Mouse (Mus musculus): ENCODE measurements around the gene Pheta1. TPM values are rescaled to one million over a fixed set of nuclear protein-coding genes. Genes with fewer than 3 reads are reported as not detected.
A peak's percentile ranks its signal among the peaks of the same experiment; 100 is the strongest.

Gene Pheta1
- polyA plus RNA-seq, 1 experiment from 2014 or later = 22.2 TPM

DNA sequence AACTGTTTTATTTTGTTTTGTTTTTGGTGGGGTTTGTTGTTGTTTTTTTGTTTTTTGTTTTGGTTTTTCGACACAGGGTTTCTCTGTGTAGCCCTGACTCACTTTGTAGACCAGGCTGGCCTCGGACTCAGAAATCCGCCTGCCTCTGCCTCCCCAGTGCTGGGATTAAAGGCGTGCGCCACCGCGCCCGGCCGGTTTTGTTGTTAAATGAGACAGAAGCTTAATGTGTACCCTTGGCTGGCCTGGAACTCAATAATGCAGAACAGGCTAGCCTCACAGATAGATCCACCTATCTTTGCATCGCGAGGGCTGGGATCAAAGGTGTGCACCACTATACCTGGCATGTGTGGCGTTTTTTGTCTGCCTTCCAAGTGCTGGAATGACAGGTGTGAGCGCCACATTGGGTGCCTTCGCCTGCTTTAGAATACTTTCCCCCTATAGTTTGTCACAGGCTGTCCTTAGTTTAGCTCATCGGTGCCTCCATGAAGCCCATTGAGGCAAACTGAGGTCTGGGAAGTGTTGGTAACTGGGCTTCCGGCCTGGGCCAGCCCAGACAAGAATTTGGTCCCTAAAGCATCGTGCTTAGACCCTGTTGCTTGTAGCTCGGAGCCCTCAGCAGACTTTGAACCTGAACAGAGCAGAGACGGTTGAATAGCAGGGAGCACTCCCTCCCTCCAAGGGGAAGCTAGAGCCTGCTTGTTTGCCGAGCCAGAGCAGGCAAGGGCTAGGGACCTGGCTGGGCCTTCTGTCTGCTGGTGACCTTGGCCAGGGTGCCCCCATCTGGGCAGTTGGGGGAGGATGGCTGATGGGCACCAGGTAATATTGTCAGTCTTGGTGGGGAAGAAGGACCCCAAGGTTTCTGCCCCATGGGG is 930 bp downstream of the Pheta1 start:
- peaks cover 5% of the 10 kb centered on the region; the same call in 1 of the 2 replicates for H3K27me3 ChIP-seq (ENCODE audit: insufficient read depth, low read length)
- H3K9ac ChIP-seq = peak overlapping the region; percentile 80
- no peak overlapping the region for H3K27ac ChIP-seq (ENCODE audit: low read depth)
- H3K4me1 ChIP-seq (ENCODE audit: insufficient read depth) = peaks cover 8% of the 10 kb centered on the region
- TF ChIP-seq CTCF (IDR thresholded peaks at IDR 0.05; ENCODE audit: low read depth) = no peak
- H3K4me3 ChIP-seq (ENCODE audit: low read depth, low read length) = peak overlapping the region; percentile 82
- WGBS = 27% methylated on average over 20 of the region's 20 CpGs
- no peaks in the 10 kb centered on the region for H3K9me3 ChIP-seq (ENCODE audit: low read depth, low read length)
- H3K4me2 ChIP-seq = peak overlapping the region; percentile 81
- DNase-seq (no peak), ATAC-seq (ENCODE audit: insufficient read depth) (no peak)
- peaks cover 37% of the 10 kb centered on the region for H3K36me3 ChIP-seq (ENCODE audit: insufficient read depth)

DNA sequence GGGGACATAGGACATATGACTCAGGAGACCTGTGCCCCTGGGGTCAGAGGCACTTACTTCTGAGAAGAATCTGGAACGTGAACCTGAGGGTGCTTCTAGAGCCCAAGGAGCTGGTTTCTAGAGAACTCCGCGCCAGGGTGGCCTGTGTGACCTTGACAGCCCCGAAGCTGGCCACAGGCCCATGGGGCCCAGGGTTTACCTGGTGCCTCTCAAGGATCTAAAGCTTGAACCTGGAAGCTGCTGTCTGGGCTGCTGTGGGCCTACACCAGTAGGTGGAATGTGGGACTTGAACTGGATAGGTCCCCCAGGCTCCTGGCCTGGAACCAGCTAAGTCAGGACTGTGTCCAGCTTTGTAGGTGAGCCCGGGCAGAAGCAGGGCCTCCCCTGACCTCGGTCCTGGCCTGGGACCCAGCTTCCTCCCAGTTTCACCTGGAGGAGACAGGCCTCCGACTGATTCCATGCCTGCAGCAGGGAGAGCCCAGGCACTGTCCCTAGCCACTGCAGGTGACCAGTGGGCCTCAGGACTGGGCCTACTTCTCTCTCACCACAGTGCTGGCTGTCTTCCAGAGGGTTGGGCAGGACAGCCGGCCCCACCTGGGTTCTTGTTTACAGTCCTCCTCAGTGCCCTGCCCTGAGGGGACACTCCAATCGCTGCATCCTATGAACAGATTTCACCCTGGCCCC is 4.7 kb downstream of the Pheta1 start:
- WGBS = 78% methylated on average over 9 of the region's 9 CpGs
- no peak overlapping the region for H3K27ac ChIP-seq (ENCODE audit: low read depth)
- H3K9ac ChIP-seq = no peak overlapping the region
- H3K27me3 ChIP-seq (ENCODE audit: insufficient read depth, low read length) = no peaks in the 10 kb centered on the region
- no peaks in the 10 kb centered on the region for H3K9me3 ChIP-seq (ENCODE audit: low read depth, low read length)
- peaks cover 42% of the 10 kb centered on the region for H3K36me3 ChIP-seq (ENCODE audit: insufficient read depth)
- DNase-seq (no peak), ATAC-seq (ENCODE audit: insufficient read depth) (no peak)
- H3K4me2 ChIP-seq = no peak overlapping the region
- no peak for TF ChIP-seq CTCF (IDR thresholded peaks at IDR 0.05; ENCODE audit: low read depth)
- no peak overlapping the region for H3K4me3 ChIP-seq (ENCODE audit: low read depth, low read length)
- peaks cover 8% of the 10 kb centered on the region for H3K4me1 ChIP-seq (ENCODE audit: insufficient read depth)

DNA sequence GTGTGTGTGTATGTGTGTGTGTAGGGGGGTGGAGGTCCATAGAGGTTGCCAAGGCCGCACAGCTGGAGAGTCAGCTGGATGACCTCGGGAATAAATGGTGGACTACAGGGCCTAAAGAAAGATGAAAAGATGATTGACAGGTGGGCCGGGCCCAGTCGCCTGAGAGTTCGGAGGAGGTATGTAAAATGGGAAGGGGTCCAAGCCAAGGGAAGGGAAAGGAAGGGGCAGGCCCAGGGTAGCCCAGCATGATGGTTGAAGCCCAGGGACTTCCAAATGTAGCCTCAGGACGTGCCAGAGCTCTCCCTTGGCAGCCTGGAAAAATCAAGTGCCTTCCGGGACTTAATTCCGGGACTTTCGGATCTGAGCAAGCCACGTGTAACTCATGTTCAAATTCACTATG is 6.0 kb downstream of the Pheta1 start:
- Histone ChIP-seq H3K4me1 (ENCODE audit: insufficient read depth) (peaks cover 5% of the 10 kb centered on the region), H3K9ac (no peak overlapping the region), H3K27ac (ENCODE audit: low read depth) (no peak overlapping the region), H3K27me3 (ENCODE audit: insufficient read depth, low read length) (no peaks in the 10 kb centered on the region), H3K36me3 (ENCODE audit: insufficient read depth) (peaks cover 42% of the 10 kb centered on the region), H3K4me2 (no peak overlapping the region), H3K9me3 (ENCODE audit: low read depth, low read length) (no peaks in the 10 kb centered on the region), H3K4me3 (ENCODE audit: low read depth, low read length) (no peak overlapping the region)
- DNase-seq = no peak
- TF ChIP-seq CTCF (IDR thresholded peaks at IDR 0.05; ENCODE audit: low read depth) = no peak
- 75% methylated on average over 10 of the region's 10 CpGs for WGBS
- ATAC-seq (ENCODE audit: insufficient read depth) = no peak

DNA sequence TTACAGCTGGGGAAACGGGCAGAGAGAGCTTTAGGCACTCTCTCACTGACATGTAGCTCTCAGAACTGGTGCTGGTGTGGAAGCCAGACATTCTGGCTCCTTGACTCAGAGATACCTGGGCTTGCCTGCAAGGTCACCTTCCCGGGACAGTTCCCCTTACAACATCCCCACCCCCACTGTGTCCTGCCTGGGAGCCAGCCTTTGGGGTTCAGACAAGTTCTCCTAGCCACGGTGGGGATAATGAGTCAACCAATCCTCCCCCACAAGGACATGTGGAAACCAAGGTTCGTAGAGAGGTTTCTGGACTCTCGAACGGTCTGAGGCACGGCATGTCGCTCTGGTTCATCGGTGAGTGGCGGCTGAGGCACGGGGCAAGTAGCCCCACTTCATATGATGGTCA is 8.0 kb downstream of the Pheta1 start:
- TF ChIP-seq CTCF (IDR thresholded peaks at IDR 0.05; ENCODE audit: low read depth) = no peak
- Histone ChIP-seq H3K9ac (no peak overlapping the region), H3K27me3 (ENCODE audit: insufficient read depth, low read length) (no peaks in the 10 kb centered on the region), H3K27ac (ENCODE audit: low read depth) (no peak overlapping the region), H3K4me2 (no peak overlapping the region), H3K4me3 (ENCODE audit: low read depth, low read length) (no peak overlapping the region), H3K36me3 (ENCODE audit: insufficient read depth) (peaks cover 34% of the 10 kb centered on the region), H3K4me1 (ENCODE audit: insufficient read depth) (no peaks in the 10 kb centered on the region), H3K9me3 (ENCODE audit: low read depth, low read length) (no peaks in the 10 kb centered on the region)
- 83% methylated on average over 11 of the region's 11 CpGs for WGBS
- ATAC-seq (ENCODE audit: insufficient read depth) = no peak
- no peak for DNase-seq

DNA sequence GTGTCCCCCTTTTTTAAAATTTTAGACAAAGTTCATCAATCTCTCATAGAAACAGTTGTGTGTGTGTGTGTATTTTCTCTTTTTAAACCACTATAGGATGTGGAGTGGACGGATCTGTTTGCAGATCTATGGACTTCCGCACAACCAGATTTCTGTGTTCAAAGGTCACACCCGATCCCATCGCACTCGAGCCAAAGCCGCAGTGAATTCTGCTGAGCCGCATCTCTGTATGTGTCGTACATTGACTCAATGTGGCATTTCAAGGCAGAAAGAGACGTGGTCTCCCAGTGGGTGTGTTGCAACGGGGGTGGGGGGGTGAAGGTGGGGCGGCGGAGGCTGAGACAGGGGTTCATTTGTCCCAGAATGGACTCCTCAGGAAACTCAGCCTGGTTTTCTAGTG is 9.6 kb downstream of the Pheta1 start:
- Histone ChIP-seq H3K27ac (ENCODE audit: low read depth) (no peak overlapping the region), H3K9ac (no peak overlapping the region), H3K4me1 (ENCODE audit: insufficient read depth) (no peaks in the 10 kb centered on the region), H3K4me2 (no peak overlapping the region), H3K36me3 (ENCODE audit: insufficient read depth) (peaks cover 18% of the 10 kb centered on the region), H3K9me3 (ENCODE audit: low read depth, low read length) (no peaks in the 10 kb centered on the region), H3K27me3 (ENCODE audit: insufficient read depth, low read length) (no peaks in the 10 kb centered on the region), H3K4me3 (ENCODE audit: low read depth, low read length) (no peak overlapping the region)
- DNase-seq (no peak), ATAC-seq (ENCODE audit: insufficient read depth) (no peak)
- WGBS = 81% methylated on average over 12 of the region's 12 CpGs
- TF ChIP-seq CTCF (IDR thresholded peaks at IDR 0.05; ENCODE audit: low read depth) = no peak

DNA sequence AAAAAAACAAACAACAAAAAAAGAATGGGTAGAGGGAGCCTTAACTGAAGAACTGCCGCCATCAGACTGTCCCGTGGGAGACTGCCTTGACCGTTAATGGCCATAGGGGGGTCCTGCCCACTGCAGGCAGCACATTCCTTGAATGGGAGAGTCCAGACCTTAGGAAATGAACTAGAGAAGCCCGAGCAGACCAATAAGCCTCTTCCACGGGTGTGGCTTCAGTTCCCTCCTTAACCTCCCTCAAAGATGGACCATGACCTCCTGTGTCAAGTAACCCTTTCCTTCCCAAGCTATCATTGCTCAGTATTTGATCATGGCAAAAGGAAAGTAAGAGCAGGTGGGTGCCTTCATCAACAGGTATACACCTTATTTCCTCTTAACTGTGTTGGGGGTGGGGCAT is 13.2 kb downstream of the Pheta1 start:
- Histone ChIP-seq H3K27ac (ENCODE audit: low read depth) (no peak overlapping the region), H3K4me3 (ENCODE audit: low read depth, low read length) (no peak overlapping the region), H3K27me3 (ENCODE audit: insufficient read depth, low read length) (no peaks in the 10 kb centered on the region), H3K4me2 (no peak overlapping the region), H3K36me3 (ENCODE audit: insufficient read depth) (no peaks in the 10 kb centered on the region), H3K4me1 (ENCODE audit: insufficient read depth) (no peaks in the 10 kb centered on the region), H3K9ac (no peak overlapping the region), H3K9me3 (ENCODE audit: low read depth, low read length) (no peaks in the 10 kb centered on the region)
- ATAC-seq (ENCODE audit: insufficient read depth) (no peak), DNase-seq (no peak)
- no peak for TF ChIP-seq CTCF (IDR thresholded peaks at IDR 0.05; ENCODE audit: low read depth)
- WGBS = 46% methylated on average over 5 of the region's 5 CpGs

DNA sequence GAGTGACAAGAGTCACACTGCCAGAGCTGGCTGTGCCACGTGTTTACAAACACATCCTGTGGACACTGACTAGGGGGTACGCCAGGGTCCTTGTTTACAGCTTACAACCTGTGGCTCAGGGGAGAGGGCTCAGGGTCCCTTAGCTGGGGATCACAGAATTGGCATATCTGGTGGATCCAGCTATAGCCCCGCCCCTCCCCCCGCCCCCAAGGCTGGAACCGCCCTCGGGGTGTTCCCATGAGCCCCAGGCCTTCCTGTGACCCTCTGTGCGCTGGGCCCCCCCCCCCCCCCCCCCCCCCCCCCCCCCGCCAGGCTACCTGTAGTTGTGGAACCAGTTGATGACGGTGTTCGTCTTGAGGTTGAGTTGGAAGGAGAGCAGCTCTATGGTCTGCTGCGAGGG is 15.5 kb downstream of the Pheta1 start:
- WGBS = 7% methylated on average over 7 of the region's 11 CpGs
- Histone ChIP-seq H3K4me3 (ENCODE audit: low read depth, low read length) (0 out of 2 replicates have a peak overlapping the region, but pooled peaks have one; percentile 8), H3K4me2 (peak overlapping the region; percentile 49), H3K9ac (no peak overlapping the region), H3K27ac (ENCODE audit: low read depth) (no peak overlapping the region), H3K4me1 (ENCODE audit: insufficient read depth) (no peaks in the 10 kb centered on the region), H3K9me3 (ENCODE audit: low read depth, low read length) (no peaks in the 10 kb centered on the region), H3K36me3 (ENCODE audit: insufficient read depth) (no peaks in the 10 kb centered on the region), H3K27me3 (ENCODE audit: insufficient read depth, low read length) (no peaks in the 10 kb centered on the region)
- TF ChIP-seq CTCF (IDR thresholded peaks at IDR 0.05; ENCODE audit: low read depth) = no peak
- peak; percentile 51; the same call in 1 of the 2 replicates for ATAC-seq (ENCODE audit: insufficient read depth)
- no peak for DNase-seq
